Mouse (Mus musculus): ENCODE measurements around the gene Tkfc. TPM values are rescaled to one million over a fixed set of nuclear protein-coding genes. Genes with fewer than 3 reads are reported as not detected.

The Tkfc gene
- total RNA-seq (2021) = 1 to 10 TPM; 6.4 to 7.2 TPM
- long read RNA-seq, experiment 1, partial matches to known transcripts = 0 of 5 reads
- long read RNA-seq, experiment 1, other reads (novel, unspliced or antisense) = 2 of 5 reads
- long read RNA-seq, experiment 2, partial matches to known transcripts = 0 of 10 reads
- long read RNA-seq, experiment 2, other reads (novel, unspliced or antisense) = 5 of 10 reads

- intact Hi-C loops (cut with DNase I; ENCODE audit: low total_unique reads) = no loop called here
- peak; percentile 99 for DNase-seq
These were observed at the start of gene Tkfc, which contains the start of gene Ddb1 for GRCm38 (mm10) chr19:10605293-10605900. Tkfc (minus strand) TSS chr19:10605654. Ddb1 (plus strand) TSS chr19:10605327.

GRCm38 (mm10) chr19:10648156-10648555 lies 42.7 kb upstream of the Tkfc start:
- intact Hi-C loops (cut with DNase I; ENCODE audit: low total_unique reads) = no loop called here
- no peak for DNase-seq

GRCm38 (mm10) chr19:10645616-10646015 lies 40.2 kb upstream of the Tkfc start:
- intact Hi-C loops (cut with DNase I; ENCODE audit: low total_unique reads) = no loop called here
- DNase-seq = peak; percentile 22

GRCm38 (mm10) chr19:10640589-10641378 lies 35.3 kb upstream of the Tkfc start:
- DNase-seq = no peak
- intact Hi-C loops (cut with DNase I; ENCODE audit: low total_unique reads) = no loop called here

- intact Hi-C loops (cut with DNase I; ENCODE audit: low total_unique reads) = no loop called here
- DNase-seq = no peak
These were observed 34.6 kb upstream of the Tkfc start for GRCm38 (mm10) chr19:10640080-10640479.

GRCm38 (mm10) chr19:10637840-10638239 lies 32.4 kb upstream of the Tkfc start:
- no peak for DNase-seq

GRCm38 (mm10) chr19:10634872-10635318 lies 29.4 kb upstream of the Tkfc start:
- DNase-seq = peak; percentile 58
- intact Hi-C loops (cut with DNase I; ENCODE audit: low total_unique reads) = no loop called here

More at GRCm38 (mm10) chr19:10637840-10638239, 32.4 kb upstream of the Tkfc start:
- intact Hi-C loops (cut with DNase I; ENCODE audit: low total_unique reads) = no loop called here

GRCm38 (mm10) chr19:10634106-10634871 lies 28.8 kb upstream of the Tkfc start, which contains the start of gene Vwce:
Vwce (plus strand) TSS chr19:10634213.
- peak; percentile 29 for DNase-seq
- intact Hi-C loops (cut with DNase I; ENCODE audit: low total_unique reads) = no loop called here

GRCm38 (mm10) chr19:10608573-10609240 lies 3.3 kb upstream of the Tkfc start:
- intact Hi-C loops (cut with DNase I; ENCODE audit: low total_unique reads) = no loop called here
- no peak for DNase-seq

GRCm38 (mm10) chr19:10605901-10606622 lies 608 bp upstream of the Tkfc start:
- no peak for DNase-seq
- intact Hi-C loops (cut with DNase I; ENCODE audit: low total_unique reads) = no loop called here

- intact Hi-C loops (cut with DNase I; ENCODE audit: low total_unique reads) = no loop called here
- no peak for DNase-seq
These were observed 920 bp downstream of the Tkfc start for GRCm38 (mm10) chr19:10604534-10604933.

GRCm38 (mm10) chr19:10603660-10604523 lies 1.6 kb downstream of the Tkfc start:
- no peak for DNase-seq
- intact Hi-C loops (cut with DNase I; ENCODE audit: low total_unique reads) = no loop called here

- DNase-seq = peak; percentile 88
- intact Hi-C loops (cut with DNase I; ENCODE audit: low total_unique reads) = no loop called here
These were observed 2.7 kb downstream of the Tkfc start for GRCm38 (mm10) chr19:10602787-10603186.

GRCm38 (mm10) chr19:10602247-10602769 lies 3.1 kb downstream of the Tkfc start:
- no peak for DNase-seq
- intact Hi-C loops (cut with DNase I; ENCODE audit: low total_unique reads) = no loop called here

- no peak for DNase-seq
- intact Hi-C loops (cut with DNase I; ENCODE audit: low total_unique reads) = loop anchor here (5.0 kb wide), 1 partner anchor 37 kb away; no protein-coding TSS in a partner anchor
These were observed 5.8 kb downstream of the Tkfc start for GRCm38 (mm10) chr19:10599648-10600047.

- intact Hi-C loops (cut with DNase I; ENCODE audit: low total_unique reads) = loop anchor here (5.0 kb wide), 1 partner anchor 36 kb away; no protein-coding TSS in a partner anchor
- DNase-seq = no peak
These were observed 7.3 kb downstream of the Tkfc start for GRCm38 (mm10) chr19:10598188-10598587.

GRCm38 (mm10) chr19:10591659-10592377 lies 13.6 kb downstream of the Tkfc start:
- intact Hi-C loops (cut with DNase I; ENCODE audit: low total_unique reads) = no loop called here
- no peak for DNase-seq
